Mouse (Mus musculus) fibroblast of lung, adult 2 months (primary cell): ENCODE measurements around the gene Crybb2.
"Not testable (repeated sequence)": the region's sequence is repeated elsewhere in the genome, so short reads cannot be mapped to it uniquely, and the experiment has no call there.

Experiments
- DNase-seq: peaks from one replicate; pipeline ENCODE4 v3.0.0-alpha.2; 2011; ENCODE audit warnings: low read depth

Crybb2 gene

GRCm38 (mm10) chr5:113070017-113070416, at the start of gene Crybb2:
Gene Crybb2 (minus strand): TSS chr5:113070117.
- DNase-seq: no peak

- DNase-seq: no peak
These were observed 49.4 kb upstream of the Crybb2 start for GRCm38 (mm10) chr5:113119291-113119690.

DNA sequence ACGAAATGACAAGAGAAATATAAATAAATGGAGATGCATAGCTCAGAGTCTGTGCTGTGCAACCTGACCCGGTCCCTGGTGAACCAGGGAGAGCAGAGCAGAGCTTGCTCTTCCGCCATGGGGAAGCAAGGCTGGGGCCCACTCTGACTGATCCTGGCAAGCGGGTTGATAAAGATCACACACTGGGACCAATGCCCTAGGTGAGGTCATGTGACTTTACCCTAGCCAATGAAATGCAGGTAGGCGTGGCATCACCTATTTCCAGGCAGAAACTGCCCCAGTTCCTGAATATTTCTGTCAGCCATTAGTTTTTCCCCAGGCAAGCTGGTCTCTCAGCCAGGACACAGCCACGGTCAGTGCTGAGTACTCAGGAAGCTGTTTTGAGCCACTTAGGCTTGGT, 48.8 kb upstream of the Crybb2 start:
- DNase-seq: no peak

DNA sequence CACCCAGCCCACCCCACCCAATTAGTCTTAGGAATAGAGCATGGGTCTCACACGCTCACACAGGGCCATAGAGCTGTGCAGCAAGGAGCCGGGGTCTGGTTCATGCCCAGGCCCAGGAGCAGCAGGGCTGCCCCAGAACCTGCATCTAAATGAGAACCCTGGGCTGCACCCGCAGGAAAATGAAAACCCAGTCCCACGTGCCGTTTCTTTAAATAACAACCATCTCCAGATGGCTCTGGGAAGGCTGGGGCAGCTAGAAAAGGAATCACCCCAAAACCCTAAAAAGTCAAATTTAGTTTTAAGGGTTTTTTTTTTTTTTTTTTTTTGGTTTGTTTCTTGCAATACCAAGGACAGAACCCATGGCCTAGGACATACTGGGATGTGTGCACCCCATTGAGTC, 47.4 kb upstream of the Crybb2 start:
- DNase-seq: no peak

- DNase-seq: no peak
These were observed 46.0 kb upstream of the Crybb2 start for GRCm38 (mm10) chr5:113115896-113116295.

GRCm38 (mm10) chr5:113114264-113115225, 44.6 kb upstream of the Crybb2 start:
- DNase-seq: no peak

GRCm38 (mm10) chr5:113113120-113113519, 43.2 kb upstream of the Crybb2 start:
- no peak for DNase-seq

DNA sequence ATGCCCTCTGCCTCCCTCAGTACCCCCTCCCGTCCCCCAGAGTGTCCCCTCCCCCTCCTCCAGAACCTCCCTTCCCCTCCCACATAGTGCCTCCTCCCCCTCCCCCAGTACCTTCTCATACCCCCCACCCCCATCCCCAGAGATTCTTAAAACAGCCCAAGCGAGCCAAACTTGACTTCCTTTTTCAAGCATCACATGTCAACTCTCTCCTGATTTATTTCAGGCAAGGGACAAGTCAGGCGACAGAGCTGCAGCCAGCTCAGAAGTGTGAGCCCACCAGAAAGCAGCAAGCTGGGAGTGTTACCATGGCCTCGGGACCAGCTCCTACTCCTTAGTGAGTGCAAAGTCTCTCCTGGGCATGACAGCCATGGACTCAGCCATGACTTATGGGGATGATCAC, 41.4 kb upstream of the Crybb2 start:
- DNase-seq: no peak

GRCm38 (mm10) chr5:113110929-113111328, 41.0 kb upstream of the Crybb2 start:
- no peak for DNase-seq

- DNase-seq: not testable (repeated sequence)
These were observed 39.7 kb upstream of the Crybb2 start for GRCm38 (mm10) chr5:113109651-113110050.

- no peak for DNase-seq
These were observed 38.3 kb upstream of the Crybb2 start for GRCm38 (mm10) chr5:113108165-113108764.

DNA sequence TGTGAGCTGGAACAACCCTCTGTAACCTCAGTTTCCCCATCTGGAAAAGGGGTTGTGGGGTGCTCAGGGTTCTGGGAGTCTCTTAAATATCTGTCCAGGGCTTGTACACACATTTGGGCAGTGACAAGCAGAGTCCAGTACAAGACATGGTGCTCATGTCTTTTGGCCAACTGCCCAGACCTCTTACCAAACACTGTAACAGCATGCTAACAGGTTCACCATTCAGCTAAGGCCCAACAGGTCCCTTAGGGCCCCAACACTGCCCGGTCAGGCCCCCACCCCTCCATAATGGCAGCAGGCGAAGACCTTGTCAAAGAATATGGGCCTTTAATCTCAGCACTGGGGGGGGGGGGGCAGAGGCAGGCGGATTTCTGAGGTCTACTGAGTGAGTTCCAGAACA, 37.8 kb upstream of the Crybb2 start:
- no peak for DNase-seq

- DNase-seq: no peak
These were observed 36.7 kb upstream of the Crybb2 start for GRCm38 (mm10) chr5:113106594-113106993.

- DNase-seq: no peak
These were observed 35.6 kb upstream of the Crybb2 start for GRCm38 (mm10) chr5:113105481-113105880.

- no peak for DNase-seq
These were observed 35.1 kb upstream of the Crybb2 start for GRCm38 (mm10) chr5:113105035-113105434.

DNA sequence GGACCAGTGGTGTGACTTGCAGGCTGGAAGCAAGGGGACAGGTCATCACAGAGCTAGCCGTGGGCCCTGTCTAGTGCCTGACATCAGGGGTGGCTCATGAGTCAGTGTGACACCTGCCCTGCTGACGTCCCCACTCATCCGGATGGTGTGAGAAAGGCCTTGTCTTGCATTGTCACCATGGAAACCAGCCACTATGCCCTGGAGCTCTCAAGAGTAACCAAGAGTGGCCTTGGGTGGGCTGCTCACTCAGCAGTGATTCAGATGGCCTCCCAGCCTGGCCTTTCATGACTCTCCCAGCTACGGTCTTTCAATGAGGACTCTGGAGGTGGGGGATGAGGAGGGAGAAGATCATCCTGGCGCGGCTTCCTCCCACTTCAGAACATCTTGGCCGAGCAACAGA, 32.5 kb upstream of the Crybb2 start:
- no peak for DNase-seq

DNA sequence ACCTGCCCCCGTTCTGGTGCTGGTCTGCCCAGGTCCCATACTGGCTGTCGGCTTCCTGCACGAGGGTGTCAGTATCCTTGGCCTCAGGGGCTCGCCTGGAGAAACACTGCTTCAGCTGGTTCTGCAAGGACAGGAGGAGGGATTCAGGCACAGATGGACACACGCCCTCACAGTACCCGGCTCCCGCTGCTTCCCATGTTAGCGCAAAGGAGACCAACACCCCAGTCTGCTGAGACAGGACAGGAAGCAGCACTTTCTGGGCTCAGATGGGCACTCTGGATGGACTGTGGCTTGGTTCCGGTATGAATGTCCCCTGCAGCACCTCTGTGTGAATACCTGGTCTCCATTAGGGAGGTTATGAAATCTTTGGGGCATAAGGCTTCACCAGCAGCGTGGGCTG, 31.5 kb upstream of the Crybb2 start:
- no peak for DNase-seq

DNA sequence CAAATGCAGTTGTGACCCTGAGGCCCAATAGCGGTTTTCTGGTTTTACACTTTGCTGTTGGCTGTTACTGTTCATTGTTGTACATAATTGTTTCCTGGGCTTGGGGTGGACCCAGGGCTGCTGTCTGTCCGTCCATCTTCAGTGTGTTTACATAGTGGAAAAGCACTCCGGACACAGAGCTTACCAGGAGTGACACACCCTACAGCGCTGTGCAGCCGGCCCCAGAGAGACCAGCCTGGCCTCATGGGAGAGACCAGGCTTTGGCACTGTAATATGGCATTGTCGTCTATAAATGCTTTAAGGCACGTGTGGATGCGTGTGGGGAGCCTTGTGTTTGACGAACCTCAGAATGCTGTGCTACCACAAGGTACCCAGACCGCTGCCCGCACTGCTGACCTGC, 30.5 kb upstream of the Crybb2 start:
- no peak for DNase-seq

- peak; percentile 42 for DNase-seq
These were observed 29.6 kb upstream of the Crybb2 start for GRCm38 (mm10) chr5:113099546-113099945.

GRCm38 (mm10) chr5:113097551-113097950, 27.6 kb upstream of the Crybb2 start:
- no peak for DNase-seq

DNA sequence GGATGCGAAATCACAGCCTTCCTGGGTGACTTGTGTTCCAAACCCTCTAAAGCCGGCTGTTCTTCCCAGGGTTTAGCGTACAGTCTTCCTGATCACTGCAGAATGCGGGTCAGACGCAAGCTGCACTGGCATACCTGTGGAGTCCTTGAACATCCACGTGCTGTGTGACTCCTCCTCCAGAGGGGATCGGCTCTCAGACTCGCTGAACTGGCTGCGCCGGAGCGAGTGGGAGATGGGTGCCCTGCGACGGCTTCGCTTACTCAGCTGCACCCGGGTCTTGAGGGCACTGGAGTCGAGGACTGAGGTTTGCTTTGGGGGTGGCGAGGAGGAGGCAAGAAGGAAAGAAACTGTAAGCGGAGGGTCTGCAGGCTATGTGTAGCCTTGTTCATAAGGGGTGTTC, 25.5 kb upstream of the Crybb2 start:
- DNase-seq: no peak

DNA sequence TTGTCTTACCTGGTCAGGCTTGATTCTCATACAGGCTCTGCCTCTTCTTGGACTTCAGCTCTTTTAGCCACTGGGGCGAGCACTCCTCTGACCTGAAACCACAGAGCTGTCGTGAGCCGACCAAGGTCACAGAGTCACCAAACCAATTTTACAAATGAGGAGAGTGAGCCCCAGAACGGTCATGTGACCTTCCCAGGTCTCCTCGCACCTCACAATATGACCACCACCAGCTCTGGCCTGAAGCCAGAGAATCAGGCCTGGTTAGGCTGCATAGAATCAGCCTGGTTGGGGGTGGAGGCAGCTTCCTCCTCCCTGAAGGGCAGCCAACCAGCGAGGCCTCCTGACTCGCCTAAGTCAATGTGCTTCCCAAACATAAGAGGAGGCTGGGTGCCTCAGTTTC, 22.5 kb upstream of the Crybb2 start:
- no peak for DNase-seq

DNA sequence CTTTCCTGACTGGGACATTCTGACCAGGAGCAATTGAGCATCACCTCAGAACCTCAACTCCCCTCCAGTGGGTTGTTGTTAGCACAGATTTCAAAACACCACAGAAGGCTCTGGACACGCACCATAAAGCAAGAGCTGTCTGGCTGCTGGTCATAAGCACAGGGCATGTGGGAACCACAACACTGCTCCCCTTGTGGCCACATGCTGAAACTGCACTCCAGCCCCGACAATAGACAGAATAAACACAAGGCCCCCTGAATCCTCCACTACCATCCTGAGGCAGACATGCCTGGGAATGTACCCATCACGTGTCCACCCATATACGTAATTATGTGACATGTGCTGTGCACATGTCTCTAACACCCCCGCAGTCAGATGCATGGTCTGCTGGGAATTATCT, 21.2 kb upstream of the Crybb2 start:
- DNase-seq: no peak

DNA sequence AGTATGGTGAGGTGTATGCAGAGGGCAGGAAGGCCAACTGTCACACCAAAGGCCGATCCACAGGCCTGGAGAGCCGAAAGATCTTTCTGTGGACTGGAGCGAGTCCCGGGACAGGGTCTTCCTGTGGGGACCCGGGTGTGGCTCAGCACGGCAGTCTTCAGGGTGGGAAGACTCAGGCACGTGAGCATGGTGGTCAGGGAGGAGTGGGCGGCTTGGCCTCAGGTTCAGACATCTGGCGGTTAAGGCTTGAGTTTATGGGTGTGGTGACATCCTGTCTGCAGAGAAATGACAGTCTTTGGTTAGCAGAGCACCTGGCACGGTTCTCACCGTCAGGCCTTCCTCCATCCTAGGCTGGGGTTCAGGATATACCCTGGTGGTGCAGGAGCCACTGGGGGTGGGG, 20.8 kb upstream of the Crybb2 start:
- DNase-seq: no peak
